Mouse (Mus musculus) heart, embryonic 14.5 days (tissue): ENCODE results near the gene Ergic1. TPM values are rescaled to one million over a fixed set of nuclear protein-coding genes. Genes with fewer than 3 reads are reported as not detected.
A peak's percentile ranks its signal among the peaks of the same experiment; 100 is the strongest.

Experiments used
- ATAC-seq: fragments of 200-750 bp; cut with Nextera tagmentation; 2 replicates; pipeline ENCODE4 v1.8.0; 2017; ENCODE audit warnings: low read depth, moderate TSS enrichment; ENCODE audit not compliant: insufficient number of reproducible peaks, insufficient read depth, low FRiP score
- H3K27ac ChIP-seq, 2 experiments: fragments of 200-500 bp in 1 of 2; fragments of 300-500 bp in 1 of 2; sonication (generic) in 1 of 2; replicated peaks in 1 of 2; 2 replicates each; pipeline ENCODE4 v1.5.1; 2012 to 2014; ENCODE audit warnings: low read depth in 2 of 2, low read length in 2 of 2, control low read depth in 1 of 2, mild to moderate bottlenecking in 1 of 2, mixed read lengths in 1 of 2; ENCODE audit not compliant: control insufficient read depth in 1 of 2, insufficient read depth in 1 of 2
- H3K27me3 ChIP-seq: fragments of 300-500 bp; sonication (generic); 2 replicates; pipeline ENCODE4 v1.6.1; 2014; ENCODE audit warnings: mild to moderate bottlenecking, low read length, control low read depth; ENCODE audit not compliant: control insufficient read depth, insufficient read depth
- H3K36me3 ChIP-seq: fragments of 300-500 bp; sonication (generic); 2 replicates; pipeline ENCODE4 v1.6.1; 2014; ENCODE audit warnings: mild to moderate bottlenecking, control low read depth, low read length, mixed read lengths; ENCODE audit not compliant: control insufficient read depth, insufficient read depth
- H3K4me1 ChIP-seq, 2 experiments: fragments of 200-500 bp in 1 of 2; fragments of 300-500 bp in 1 of 2; sonication (generic) in 1 of 2; 2 replicates each; pipeline ENCODE4 v1.6.1; 2012 to 2014; ENCODE audit warnings: low read length in 2 of 2, control low read depth in 1 of 2, mixed read lengths in 1 of 2; ENCODE audit not compliant: control insufficient read depth in 2 of 2, insufficient read depth in 2 of 2
- H3K4me2 ChIP-seq: fragments of 300-500 bp; sonication (generic); 2 replicates; pipeline ENCODE4 v1.6.1; 2014; ENCODE audit warnings: mild to moderate bottlenecking, low read length
- H3K4me3 ChIP-seq, 2 experiments: fragments of 200-500 bp in 1 of 2; fragments of 300-500 bp in 1 of 2; sonication (generic) in 1 of 2; 2 replicates each; pipeline ENCODE4 v1.5.1; 2012 to 2014; ENCODE audit warnings: low read length in 2 of 2, mild to moderate bottlenecking in 2 of 2, control low read depth in 1 of 2, low read depth in 1 of 2, moderate library complexity in 1 of 2; ENCODE audit not compliant: control insufficient read depth in 1 of 2, insufficient read depth in 1 of 2
- H3K9ac ChIP-seq: fragments of 300-500 bp; sonication (generic); 2 replicates; pipeline ENCODE4 v1.6.1; 2014; ENCODE audit warnings: mild to moderate bottlenecking, low read length
- H3K9me3 ChIP-seq: fragments of 300-500 bp; sonication (generic); 2 replicates; pipeline ENCODE4 v1.6.1; 2016; ENCODE audit warnings: low read length, control low read depth; ENCODE audit not compliant: control insufficient read depth
- WGBS: fragments of 180-500 bp; shearing (Covaris S2); extraction: QIAGEN DNeasy Blood & Tissue Kit; methylation state at CpG from one replicate; pipeline ENCODE4 v1.1.7; 2014; 5-methylcytosine and 5-hydroxymethylcytosine counted together
- polyA plus RNA-seq: library from polyadenylated mRNA; unstranded; fragments of >200 nt; fragmentation: Nextera tagmentation; extraction: Ambion mirVana; gene quantifications from 2 replicates; pipeline ENCODE4 v1.2.1, GENCODE M21; 2014

Ergic1 gene
- polyA plus RNA-seq, 1 experiment from 2014 or later = 121 TPM

DNA sequence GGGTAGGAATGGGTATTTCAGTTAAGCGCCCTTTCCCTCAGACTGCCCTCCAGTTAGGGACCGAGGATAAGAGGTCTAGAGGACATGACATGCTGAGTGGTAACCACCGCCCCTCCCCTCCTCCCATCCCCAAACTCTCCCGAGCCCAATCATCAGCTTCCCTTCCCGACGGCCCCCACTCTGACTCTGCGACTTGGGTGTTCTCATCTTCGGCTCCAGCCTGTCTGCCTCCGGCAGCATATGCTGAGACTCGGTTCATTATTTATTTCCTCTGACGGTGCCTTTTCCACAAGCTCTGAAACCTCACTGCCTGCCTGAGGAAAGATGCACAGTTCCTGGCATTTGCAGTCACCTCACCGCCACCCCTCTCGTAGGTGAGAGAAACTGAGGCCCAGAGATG, 86.0 kb downstream of the Ergic1 start:
- H3K27ac ChIP-seq = peak overlapping the region; percentile 61; a peak in 3 of 4 replicates
- H3K9ac ChIP-seq = peak overlapping the region; percentile 34; the same call in 1 of the 2 replicates
- no peaks in the 10 kb centered on the region for H3K9me3 ChIP-seq
- peaks cover 34 to 46% of the 10 kb centered on the region in 2 experiments for H3K4me1 ChIP-seq
- H3K36me3 ChIP-seq = peaks cover 74% of the 10 kb centered on the region
- no peak for ATAC-seq
- H3K27me3 ChIP-seq = no peaks in the 10 kb centered on the region
- no peak overlapping the region for H3K4me2 ChIP-seq
- no peak overlapping the region for H3K4me3 ChIP-seq
- WGBS = 38% methylated on average over 13 of the region's 13 CpGs

DNA sequence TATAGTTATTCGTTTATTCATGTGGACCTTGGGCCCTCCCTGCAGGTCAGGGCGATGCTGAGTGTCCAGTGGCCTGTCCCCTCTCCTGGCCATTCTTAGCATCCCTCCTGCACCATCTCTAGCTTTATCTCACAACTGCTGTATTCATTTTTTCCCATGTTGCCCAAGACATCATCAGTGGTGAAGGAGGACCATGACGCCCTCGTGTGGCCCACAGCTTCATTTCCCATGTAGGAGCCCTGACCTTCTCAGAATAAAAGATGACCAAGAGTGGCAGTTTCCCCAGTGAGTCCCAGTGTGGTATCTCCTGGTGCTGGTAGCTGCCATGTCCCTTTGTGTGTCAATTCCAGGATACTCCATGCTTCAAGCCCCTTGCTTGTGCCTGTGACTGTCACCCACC, 88.3 kb downstream of the Ergic1 start:
- H3K9me3 ChIP-seq = no peaks in the 10 kb centered on the region
- H3K4me1 ChIP-seq = peaks cover 28 to 44% of the 10 kb centered on the region in 2 experiments
- H3K9ac ChIP-seq = no peak overlapping the region
- H3K4me3 ChIP-seq = no peak overlapping the region
- no peaks in the 10 kb centered on the region for H3K27me3 ChIP-seq
- 83% methylated on average over 4 of the region's 4 CpGs for WGBS
- H3K27ac ChIP-seq = 0 out of 4 replicates have a peak overlapping the region, but pooled peaks of 1 of the 2 experiments have one; percentile 6
- no peak overlapping the region for H3K4me2 ChIP-seq
- peaks cover 69% of the 10 kb centered on the region for H3K36me3 ChIP-seq
- no peak for ATAC-seq

- H3K27me3 ChIP-seq = no peaks in the 10 kb centered on the region
- no peak for ATAC-seq
- H3K9me3 ChIP-seq = no peaks in the 10 kb centered on the region
- peaks cover 73% of the 10 kb centered on the region for H3K36me3 ChIP-seq
- H3K4me3 ChIP-seq = no peak overlapping the region
- H3K4me2 ChIP-seq = no peak overlapping the region
- peaks cover 18 to 33% of the 10 kb centered on the region in 2 experiments for H3K4me1 ChIP-seq
- H3K27ac ChIP-seq = peak overlapping the region; percentile 64 to 67
- 0 out of 2 replicates have a peak overlapping the region, but pooled peaks have one; percentile 41 for H3K9ac ChIP-seq
- 60% methylated on average over 14 of the region's 14 CpGs for WGBS
Measured at GRCm38 (mm10) chr17:26650451-26651363, 89.4 kb downstream of the Ergic1 start.

DNA sequence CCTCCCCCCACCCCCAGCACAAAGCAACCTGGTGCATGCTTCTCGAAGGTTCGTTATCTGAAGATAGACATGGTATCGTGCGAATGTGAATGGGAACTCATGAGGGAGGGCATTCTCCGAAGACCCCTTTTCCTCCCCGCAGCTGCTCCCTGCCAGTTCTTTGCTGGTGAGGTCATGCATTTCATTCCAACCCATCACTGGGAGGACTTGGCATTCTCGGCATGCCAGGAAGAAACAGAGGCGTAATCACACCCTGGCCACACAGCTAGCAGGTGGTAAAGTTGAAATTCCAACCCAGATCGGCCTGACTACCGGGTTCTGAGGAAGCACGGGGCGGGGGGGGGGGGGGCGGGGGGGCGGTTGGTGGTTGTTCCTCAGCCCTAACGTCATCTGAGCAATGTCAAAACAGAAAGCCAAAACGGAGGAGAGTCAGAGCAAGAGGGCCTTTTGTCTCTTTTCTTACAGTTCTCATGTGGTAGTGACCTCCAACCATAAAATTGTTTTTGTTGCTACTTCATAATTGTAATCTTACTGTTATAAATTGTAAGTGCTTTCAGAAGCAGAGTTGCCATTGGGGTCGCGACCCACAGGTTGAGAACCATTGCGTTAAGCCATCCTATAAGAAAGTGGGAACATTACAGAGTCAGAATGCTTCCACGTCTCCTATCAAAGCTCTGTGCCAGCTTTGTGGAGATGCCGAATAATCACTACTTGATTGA, 97.7 kb downstream of the Ergic1 start:
- H3K4me1 ChIP-seq = peaks cover 10 to 17% of the 10 kb centered on the region in 2 experiments
- no peak for ATAC-seq
- peak overlapping the region; percentile 25; the same call in 1 of the 2 replicates for H3K9ac ChIP-seq
- peaks cover 33% of the 10 kb centered on the region for H3K36me3 ChIP-seq
- H3K9me3 ChIP-seq = no peaks in the 10 kb centered on the region
- no peak overlapping the region for H3K4me3 ChIP-seq
- no peaks in the 10 kb centered on the region for H3K27me3 ChIP-seq
- 19% methylated on average over 20 of the region's 21 CpGs for WGBS
- peak overlapping the region; percentile 39 for H3K4me2 ChIP-seq
- H3K27ac ChIP-seq = peak overlapping the region; percentile 20 to 46

GRCm38 (mm10) chr17:26659573-26659915, 98.3 kb downstream of the Ergic1 start:
- peak overlapping the region; percentile 25; the same call in 1 of the 2 replicates for H3K9ac ChIP-seq
- no peak for ATAC-seq
- H3K4me1 ChIP-seq = peaks cover 10 to 17% of the 10 kb centered on the region in 2 experiments
- H3K27me3 ChIP-seq = no peaks in the 10 kb centered on the region
- H3K4me3 ChIP-seq = no peak overlapping the region
- peaks cover 30% of the 10 kb centered on the region for H3K36me3 ChIP-seq
- H3K27ac ChIP-seq = peak overlapping the region; percentile 20 to 46
- no peaks in the 10 kb centered on the region for H3K9me3 ChIP-seq
- peak overlapping the region; percentile 39; the same call in 1 of the 2 replicates for H3K4me2 ChIP-seq
- WGBS = 68% methylated on average over 3 of the region's 3 CpGs

DNA sequence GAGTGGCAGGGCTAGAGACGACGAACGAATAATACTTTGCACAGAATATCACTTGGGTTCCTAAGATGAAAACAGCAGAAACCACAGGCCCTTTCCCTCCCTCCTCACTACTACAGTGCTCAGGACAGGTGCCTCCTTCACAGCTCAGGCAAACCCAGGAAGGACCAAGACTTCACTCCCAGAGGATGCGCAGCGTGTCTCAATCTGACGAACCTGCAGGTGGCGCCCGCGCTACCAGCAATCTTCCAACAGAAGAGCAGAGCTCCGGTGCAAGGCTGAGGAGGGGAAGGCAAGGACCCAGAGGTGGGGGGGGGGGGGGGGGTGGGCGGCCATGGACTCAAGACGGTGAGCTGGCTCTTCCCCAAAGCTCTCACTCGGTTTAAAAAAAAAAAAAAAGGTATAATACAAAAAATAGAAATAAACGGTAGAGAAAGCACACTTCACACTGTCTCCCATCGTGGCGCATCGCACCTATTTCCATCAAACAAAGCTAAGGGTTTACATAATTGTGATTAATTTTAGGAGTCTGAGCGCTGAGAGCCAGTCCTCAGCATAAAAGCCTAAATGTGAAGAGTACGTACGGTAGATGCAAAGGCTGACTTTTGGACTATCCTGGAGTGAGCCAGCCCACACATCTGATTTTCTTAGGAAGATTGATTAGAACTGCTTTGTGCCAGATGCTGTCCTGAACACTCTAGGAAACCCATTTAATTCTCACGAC, 99.1 kb downstream of the Ergic1 start:
- peak overlapping the region; percentile 27; the same call in 1 of the 2 replicates for H3K4me2 ChIP-seq
- H3K4me3 ChIP-seq = no peak overlapping the region
- H3K27ac ChIP-seq = no peak overlapping the region
- no peak for ATAC-seq
- H3K9ac ChIP-seq = no peak overlapping the region
- H3K27me3 ChIP-seq = no peaks in the 10 kb centered on the region
- no peaks in the 10 kb centered on the region for H3K9me3 ChIP-seq
- H3K36me3 ChIP-seq = peaks cover 22% of the 10 kb centered on the region
- WGBS = 26% methylated on average over 20 of the region's 21 CpGs
- peaks cover 10 to 17% of the 10 kb centered on the region in 2 experiments for H3K4me1 ChIP-seq

GRCm38 (mm10) chr17:26662204-26662603, 100.9 kb downstream of the Ergic1 start:
- peaks cover 10 to 17% of the 10 kb centered on the region in 2 experiments for H3K4me1 ChIP-seq
- no peak overlapping the region for H3K9ac ChIP-seq
- H3K27ac ChIP-seq = no peak overlapping the region
- H3K9me3 ChIP-seq = no peaks in the 10 kb centered on the region
- WGBS = 75% methylated on average over 5 of the region's 5 CpGs
- no peak for ATAC-seq
- H3K4me2 ChIP-seq = no peak overlapping the region
- peaks cover 4% of the 10 kb centered on the region; the same call in 1 of the 2 replicates for H3K36me3 ChIP-seq
- no peak overlapping the region for H3K4me3 ChIP-seq
- no peaks in the 10 kb centered on the region for H3K27me3 ChIP-seq
